Mouse (Mus musculus): ENCODE measurements around the gene Nfasc. TPM values are rescaled to one million over a fixed set of nuclear protein-coding genes. Genes with fewer than 3 reads are reported as not detected.

The Nfasc gene
- total and polyA plus RNA-seq, 3 experiments: 0.04 TPM; not detected in 2

- TF ChIP-seq RAD21 (IDR thresholded peaks at IDR 0.05; ENCODE audit: low read depth, low read length): peak; percentile 93
- TF ChIP-seq ETS1 (conservative IDR thresholded peaks at IDR 0.05; ENCODE audit: low read depth, low read length): no peak
- TF ChIP-seq JUN (IDR thresholded peaks at IDR 0.05; ENCODE audit: insufficient read depth, low read depth, low read length): no peak
- no peak for TF ChIP-seq MAFK (IDR thresholded peaks at IDR 0.05; ENCODE audit: insufficient replicate concordance, low read length)
- TF ChIP-seq MAX (IDR thresholded peaks at IDR 0.05; ENCODE audit: low read length): no peak
- no peak for TF ChIP-seq USF2 (conservative IDR thresholded peaks at IDR 0.05; ENCODE audit: low read depth, low read length)
- TF ChIP-seq SMC3 (IDR thresholded peaks at IDR 0.05; ENCODE audit: low read depth, low read length): peak; percentile 96
- no peak for TF ChIP-seq ELF1 (IDR thresholded peaks at IDR 0.05; ENCODE audit: low read depth, low read length)
- no peak for TF ChIP-seq MAZ (IDR thresholded peaks at IDR 0.05; ENCODE audit: low read depth, low read length)
- TF ChIP-seq SIN3A (IDR thresholded peaks at IDR 0.05; ENCODE audit: low read length): no peak
- TF ChIP-seq IRF4 (IDR thresholded peaks at IDR 0.05; ENCODE audit: low read depth, low read length): peak; percentile 39; the same call in 1 of the 2 replicates
- TF ChIP-seq NELFE (IDR thresholded peaks at IDR 0.05; ENCODE audit: low read depth, low read length): peak; percentile 32; the same call in 1 of the 2 replicates
- TF ChIP-seq NRF1 (IDR thresholded peaks at IDR 0.05; ENCODE audit: low read depth, low read length): no peak
- no peak for TF ChIP-seq TCF12 (IDR thresholded peaks at IDR 0.05; ENCODE audit: low read depth, low read length)
- no peak for TF ChIP-seq PAX5 (IDR thresholded peaks at IDR 0.05; ENCODE audit: low read length)
- no peak for TF ChIP-seq CHD2 (IDR thresholded peaks at IDR 0.05; ENCODE audit: low read length)
- TF ChIP-seq UBTF (IDR thresholded peaks at IDR 0.05; ENCODE audit: low read depth, low read length): no peak
- TF ChIP-seq ZKSCAN1 (IDR thresholded peaks at IDR 0.05; ENCODE audit: borderline replicate concordance, low read depth, low read length): no peak
- no peak for TF ChIP-seq KAT2A (IDR thresholded peaks at IDR 0.05; ENCODE audit: insufficient replicate concordance, low read length)
- peak; percentile 89 to 97 for TF ChIP-seq CTCF (conservative IDR thresholded peaks at IDR 0.05 in 1 of 2, IDR thresholded peaks at IDR 0.05 in 1 of 2; ENCODE audit: low read depth in 2 of 2, low read length in 2 of 2)
- no peak for TF ChIP-seq BHLHE40 (IDR thresholded peaks at IDR 0.05; ENCODE audit: low read depth, low read length)
- no peak for TF ChIP-seq CHD1 (IDR thresholded peaks at IDR 0.05; ENCODE audit: low read depth, low read length)
- TF ChIP-seq MYC (IDR thresholded peaks at IDR 0.05; ENCODE audit: low read depth, low read length): no peak; the same call in 1 of the 2 replicates
- no peak for TF ChIP-seq JUND (conservative IDR thresholded peaks at IDR 0.05; ENCODE audit: low read depth, low read length)
- TF ChIP-seq USF1 (IDR thresholded peaks at IDR 0.05; ENCODE audit: low read depth, low read length): no peak
- no peak for TF ChIP-seq POLR2AphosphoS2 (IDR thresholded peaks at IDR 0.05; ENCODE audit: low read depth, low read length)
- TF ChIP-seq POLR2A (IDR thresholded peaks at IDR 0.05; ENCODE audit: low read depth, low read length): no peak
- no peak for TF ChIP-seq MEF2A (IDR thresholded peaks at IDR 0.05; ENCODE audit: borderline replicate concordance, low read depth, low read length)
- no peak for TF ChIP-seq EP300 (IDR thresholded peaks at IDR 0.05; ENCODE audit: low read length)
- TF ChIP-seq ZC3H11A (IDR thresholded peaks at IDR 0.05; ENCODE audit: low read depth, low read length): peak; percentile 87
- TF ChIP-seq ZMIZ1 (IDR thresholded peaks at IDR 0.05; ENCODE audit: low read depth, low read length): no peak
- in situ Hi-C loops (cut with MboI; ENCODE audit: low pct_ligation_motif_present, low pct_unique_long_range_greater_than_20kb, low sequenced_read_pairs): loop anchor here (5.0 to 10.0 kb wide), 2 partner anchors 67 to 230 kb away; no protein-coding TSS in a partner anchor
Observed at GRCm38 (mm10) chr1:132594587-132594986, 147.0 kb downstream of the Nfasc start.

More at GRCm38 (mm10) chr1:132594587-132594986, 147.0 kb downstream of the Nfasc start:
- no peak overlapping the region for H3K4me2 ChIP-seq (ENCODE audit: insufficient read depth, low read depth, poor library complexity, severe bottlenecking)
- H3K27ac ChIP-seq (ENCODE audit: insufficient read depth, low read depth): no peak overlapping the region
- H3K36me3 ChIP-seq (replicated peaks in 1 of 2; ENCODE audit: control insufficient read depth in 1 of 2, insufficient read depth in 1 of 2, low read length in 1 of 2): no peaks in the 10 kb centered on the region
- no peaks in the 10 kb centered on the region for H3K79me2 ChIP-seq (replicated peaks; ENCODE audit: control insufficient read depth, extremely low read depth, insufficient read depth, poor library complexity, severe bottlenecking)
- peaks cover 0 to 15% of the 10 kb centered on the region in 2 experiments; a peak in 2 of 4 replicates for H3K4me1 ChIP-seq (ENCODE audit: control insufficient read depth in 1 of 2, insufficient read depth in 2 of 2)
- peaks cover 87% of the 10 kb centered on the region for H3K27me3 ChIP-seq (replicated peaks)
- no peaks in the 10 kb centered on the region for H3K9me3 ChIP-seq (replicated peaks; ENCODE audit: low read length)
- H3K9ac ChIP-seq (ENCODE audit: insufficient read depth, low read depth): no peak overlapping the region
- H3K4me3 ChIP-seq (replicated peaks in 1 of 3; ENCODE audit: low read depth in 2 of 3, low read length in 2 of 3, poor library complexity in 1 of 3): no peak overlapping the region
- peak; percentile 68 for DNase-seq (ENCODE audit: extremely low read depth)
- dilution Hi-C loops (cut with MboI; ENCODE audit: extremely low pct_ligation_motif_present, extremely low pct_unique_long_range_greater_than_20kb, low sequenced_read_pairs): no loop called here
